Mouse (Mus musculus) kidney, adult 2 months (tissue): Measurements from ENCODE around the gene Fignl2. TPM values are rescaled to one million over a fixed set of nuclear protein-coding genes. Genes with fewer than 3 reads are reported as not detected.
"Not testable (repeated sequence)": the region's sequence is repeated elsewhere in the genome, so short reads cannot be mapped to it uniquely, and the experiment has no call there.

Source experiments
- DNase-seq: peaks from one replicate; pipeline ENCODE4 v3.0.0; 2021
- H3K27ac ChIP-seq: fragments of 200-500 bp; 2 replicates; pipeline ENCODE4 v1.5.1; 2012; ENCODE audit warnings: low read depth, low read length, control low read depth, inconsistent platforms; ENCODE audit not compliant: insufficient read depth
- H3K27me3 ChIP-seq: fragments of 200-500 bp; replicated peaks from 2 replicates; pipeline ENCODE4 v1.6.1; 2012; ENCODE audit warnings: mild to moderate bottlenecking, moderate library complexity, low read length, inconsistent platforms; ENCODE audit not compliant: control insufficient read depth, insufficient read depth
- H3K36me3 ChIP-seq: fragments of 200-500 bp; 2 replicates; pipeline ENCODE4 v1.6.1; 2012; ENCODE audit warnings: mild to moderate bottlenecking, moderate library complexity, low read length, inconsistent platforms; ENCODE audit not compliant: control insufficient read depth, insufficient read depth
- H3K4me1 ChIP-seq: fragments of 200-500 bp; 2 replicates; pipeline ENCODE4 v1.6.1; 2011; ENCODE audit warnings: low read length; ENCODE audit not compliant: control insufficient read depth, insufficient read depth
- H3K4me3 ChIP-seq: fragments of 200-500 bp; 2 replicates; pipeline ENCODE4 v1.5.1; 2011; ENCODE audit warnings: mild to moderate bottlenecking, low read depth, low read length, control low read depth; ENCODE audit not compliant: insufficient read depth
- CTCF ChIP-seq: fragments of 200-500 bp; conservative IDR thresholded peaks from 2 replicates; pipeline ENCODE4 v1.5.1; 2011; ENCODE audit warnings: low read depth, mild to moderate bottlenecking, control low read depth, low read length, moderate library complexity, mixed read lengths; ENCODE audit not compliant: insufficient read depth, insufficient read length
- POLR2A ChIP-seq: fragments of 200-500 bp; IDR thresholded peaks from one replicate; pipeline ENCODE4 v1.6.1; 2011; ENCODE audit warnings: low read depth, low read length, control low read depth
- WGBS: fragments of 180-500 bp; shearing (Covaris S2); methylation state at CpG from one replicate; pipeline ENCODE4 v1.1.7; 2018; 5-methylcytosine and 5-hydroxymethylcytosine counted together
- polyA plus RNA-seq: library from polyadenylated mRNA; depleted of rRNA; stranded (reverse); fragments of >200 nt; gene quantifications from 2 replicates; pipeline ENCODE4 v1.2.3, GENCODE M21; 2012

The Fignl2 gene
- polyA plus RNA-seq, 1 experiment: 8.6 TPM

- TF ChIP-seq CTCF (peak; percentile 62), POLR2A (no peak)
- 65% methylated on average over 14 of the region's 14 CpGs for WGBS
- H3K27ac ChIP-seq: no peak overlapping the region
- DNase-seq: peak; percentile 48
- no peaks in the 10 kb centered on the region for H3K4me1 ChIP-seq
- no peaks in the 10 kb centered on the region for H3K36me3 ChIP-seq
- no peak overlapping the region for H3K4me3 ChIP-seq
- H3K27me3 ChIP-seq: no peaks in the 10 kb centered on the region
These were observed 40.2 kb upstream of the Fignl2 start for GRCm38 (mm10) chr15:101118399-101119125.

- no peak for DNase-seq
- TF ChIP-seq CTCF (no peak), POLR2A (no peak)
- Histone ChIP-seq H3K4me1 (no peaks in the 10 kb centered on the region; the same call in 1 of the 2 replicates), H3K36me3 (no peaks in the 10 kb centered on the region), H3K27me3 (no peaks in the 10 kb centered on the region), H3K27ac (no peak within 1 kb of the TSS), H3K4me3 (no peak within 1 kb of the TSS)
- 82% methylated on average over 5 of the region's 5 CpGs for WGBS
These were observed 37.2 kb upstream of the Fignl2 start, which contains the start of gene Ankrd33 for GRCm38 (mm10) chr15:101115511-101116110. TSS of gene Ankrd33 (plus strand) at chr15:101115755.

- WGBS: 89% methylated on average over 2 of the region's 2 CpGs
- not testable (repeated sequence) for H3K4me3 ChIP-seq, H3K4me1 ChIP-seq, H3K36me3 ChIP-seq, H3K27me3 ChIP-seq, DNase-seq
- H3K27ac ChIP-seq: peak overlapping the region; percentile 43
These were observed 35.4 kb upstream of the Fignl2 start for GRCm38 (mm10) chr15:101113778-101114177.

GRCm38 (mm10) chr15:101113176-101113575, 34.8 kb upstream of the Fignl2 start:
- no peaks in the 10 kb centered on the region for H3K36me3 ChIP-seq
- peak overlapping the region; percentile 62 for H3K27ac ChIP-seq
- no peaks in the 10 kb centered on the region for H3K27me3 ChIP-seq
- DNase-seq: peak; percentile 86
- H3K4me1 ChIP-seq: no peaks in the 10 kb centered on the region; the same call in 1 of the 2 replicates
- WGBS: 11% methylated on average over 8 of the region's 8 CpGs
- no peak overlapping the region for H3K4me3 ChIP-seq
- TF ChIP-seq CTCF (0 out of 2 replicates have a peak, but pooled peaks have one; percentile 7), POLR2A (no peak)

- no peak for DNase-seq
- WGBS: 87% methylated on average over 5 of the region's 5 CpGs
- no peak overlapping the region for H3K27ac ChIP-seq
- no peak overlapping the region for H3K4me3 ChIP-seq
- no peaks in the 10 kb centered on the region for H3K36me3 ChIP-seq
- no peaks in the 10 kb centered on the region; the same call in 1 of the 2 replicates for H3K4me1 ChIP-seq
- TF ChIP-seq CTCF: no peak
- TF ChIP-seq POLR2A: no peak
- no peaks in the 10 kb centered on the region for H3K27me3 ChIP-seq
These were observed 29.7 kb upstream of the Fignl2 start for GRCm38 (mm10) chr15:101107906-101108671.

GRCm38 (mm10) chr15:101106011-101106410, 27.6 kb upstream of the Fignl2 start:
- WGBS: 86% methylated on average over 10 of the region's 10 CpGs
- no peaks in the 10 kb centered on the region for H3K36me3 ChIP-seq
- H3K4me3 ChIP-seq: no peak overlapping the region
- no peaks in the 10 kb centered on the region for H3K4me1 ChIP-seq
- DNase-seq: no peak
- no peaks in the 10 kb centered on the region for H3K27me3 ChIP-seq
- no peak overlapping the region for H3K27ac ChIP-seq
- TF ChIP-seq CTCF (no peak), POLR2A (no peak)

GRCm38 (mm10) chr15:101105496-101105994, 27.2 kb upstream of the Fignl2 start:
- Histone ChIP-seq H3K4me3 (peak overlapping the region; percentile 34), H3K27ac (no peak overlapping the region), H3K36me3 (no peaks in the 10 kb centered on the region), H3K27me3 (no peaks in the 10 kb centered on the region), H3K4me1 (no peaks in the 10 kb centered on the region)
- TF ChIP-seq POLR2A (no peak), CTCF (peak; percentile 97)
- 13% methylated on average over 12 of the region's 12 CpGs for WGBS
- peak; percentile 86 for DNase-seq
